Mouse (Mus musculus): ENCODE data around the gene Chrm1. TPM values are rescaled to one million over a fixed set of nuclear protein-coding genes. Genes with fewer than 3 reads are reported as not detected.

Gene Chrm1
- 1 to 10 TPM in 1 of 2 experiments, under 1 TPM in 1; 0.86 to 1.9 TPM for total RNA-seq (2021)
- polyA plus RNA-seq (2012; rRNA removed): 1.1 and 1.5 TPM in 2 replicates
- long read RNA-seq: 0 reads

GRCm38 (mm10) chr19:8663360-8663839, at the start of gene Chrm1:
TSS of gene Chrm1 (plus strand) at chr19:8663789.
- no peak for DNase-seq

- DNase-seq: no peak
Observed at GRCm38 (mm10) chr19:8614343-8614742, 49.2 kb upstream of the Chrm1 start.

- no peak for DNase-seq
Observed at GRCm38 (mm10) chr19:8616314-8616713, 47.3 kb upstream of the Chrm1 start.

- DNase-seq: no peak
Observed at GRCm38 (mm10) chr19:8617904-8618303, 45.7 kb upstream of the Chrm1 start, which contains the start of gene Slc22a6. TSS of gene Slc22a6 (plus strand) at chr19:8618039.

- DNase-seq: no peak
Observed at GRCm38 (mm10) chr19:8621098-8621497, 42.5 kb upstream of the Chrm1 start.

- DNase-seq: no peak
Observed at GRCm38 (mm10) chr19:8630249-8630648, 33.3 kb upstream of the Chrm1 start.

- no peak for DNase-seq
Observed at GRCm38 (mm10) chr19:8630826-8631225, 32.8 kb upstream of the Chrm1 start.

- no peak for DNase-seq
Observed at GRCm38 (mm10) chr19:8632029-8632428, 31.6 kb upstream of the Chrm1 start.

GRCm38 (mm10) chr19:8642086-8642485, 21.5 kb upstream of the Chrm1 start:
- DNase-seq: no peak

GRCm38 (mm10) chr19:8646393-8646792, 17.2 kb upstream of the Chrm1 start:
- no peak for DNase-seq

GRCm38 (mm10) chr19:8655833-8656232, 7.8 kb upstream of the Chrm1 start:
- DNase-seq: no peak

GRCm38 (mm10) chr19:8656341-8656740, 7.2 kb upstream of the Chrm1 start:
- no peak for DNase-seq

- DNase-seq: peak; percentile 21
Observed at GRCm38 (mm10) chr19:8661821-8662307, 1.7 kb upstream of the Chrm1 start.

GRCm38 (mm10) chr19:8662337-8662736, 1.3 kb upstream of the Chrm1 start:
- peak; percentile 53 for DNase-seq

GRCm38 (mm10) chr19:8663911-8664421, 377 bp downstream of the Chrm1 start:
- no peak for DNase-seq

- DNase-seq: no peak
Observed at GRCm38 (mm10) chr19:8664859-8665258, 1.3 kb downstream of the Chrm1 start.

GRCm38 (mm10) chr19:8665746-8666145, 2.2 kb downstream of the Chrm1 start:
- DNase-seq: no peak

- no peak for DNase-seq
Observed at GRCm38 (mm10) chr19:8672859-8673258, 9.3 kb downstream of the Chrm1 start.

GRCm38 (mm10) chr19:8673336-8674063, 9.9 kb downstream of the Chrm1 start:
- no peak for DNase-seq

- DNase-seq: no peak
Observed at GRCm38 (mm10) chr19:8679031-8679779, 15.6 kb downstream of the Chrm1 start.

GRCm38 (mm10) chr19:8681633-8682362, 18.2 kb downstream of the Chrm1 start:
- no peak for DNase-seq

- DNase-seq: peak; percentile 67
Observed at GRCm38 (mm10) chr19:8682996-8683395, 19.4 kb downstream of the Chrm1 start.
